Mouse (Mus musculus) myocyte (in vitro differentiated cells): ENCODE measurements around the gene Usp27x.

Experiments
- CEBPB ChIP-seq: IDR thresholded peaks from 2 replicates; pipeline ENCODE4 v1.6.1; 2011; ENCODE audit warnings: mild to moderate bottlenecking, moderate library complexity; ENCODE audit not compliant: poor library complexity, insufficient read depth, severe bottlenecking
- E2F4 ChIP-seq: IDR thresholded peaks from one replicate; pipeline ENCODE4 v1.6.1; 2011; ENCODE audit warnings: mild to moderate bottlenecking, control low read depth, moderate library complexity; ENCODE audit not compliant: insufficient read depth
- MAX ChIP-seq: IDR thresholded peaks from one replicate; pipeline ENCODE4 v1.6.1; 2011; ENCODE audit warnings: low read depth, mild to moderate bottlenecking, control low read depth
- MYOD1 ChIP-seq, 3 experiments: IDR thresholded peaks; one replicate each; pipeline ENCODE4 v1.6.1; 2011; ENCODE audit warnings: control low read depth in 2 of 3, low read depth in 2 of 3, mild to moderate bottlenecking in 2 of 3, moderate library complexity in 1 of 3; ENCODE audit not compliant: insufficient read length in 2 of 3, control insufficient read depth in 1 of 3
- MYOG ChIP-seq, 3 experiments: IDR thresholded peaks; one replicate each; pipeline ENCODE4 v1.6.1; 2011; ENCODE audit warnings: control low read depth in 2 of 3, low read depth in 2 of 3, mild to moderate bottlenecking in 2 of 3; ENCODE audit not compliant: insufficient read length in 2 of 3, control insufficient read depth in 1 of 3, insufficient read depth in 1 of 3
- POLR2A ChIP-seq: IDR thresholded peaks from one replicate; pipeline ENCODE4 v1.6.1; 2011; ENCODE audit warnings: low read depth, mild to moderate bottlenecking, control low read depth, moderate library complexity; ENCODE audit not compliant: insufficient read length
- POLR2AphosphoS2 ChIP-seq: IDR thresholded peaks from one replicate; pipeline ENCODE4 v1.6.1; 2011; ENCODE audit warnings: low read depth, control low read depth; ENCODE audit not compliant: insufficient read length
- REST ChIP-seq: IDR thresholded peaks from one replicate; pipeline ENCODE4 v1.6.1; 2011; ENCODE audit warnings: mild to moderate bottlenecking, control low read depth, moderate library complexity; ENCODE audit not compliant: insufficient read depth, insufficient read length
- SRF ChIP-seq: IDR thresholded peaks from one replicate; pipeline ENCODE4 v1.6.1; 2011; ENCODE audit warnings: low read depth; ENCODE audit not compliant: control insufficient read depth, insufficient read length
- TCF12 ChIP-seq: IDR thresholded peaks from one replicate; pipeline ENCODE4 v1.6.1; 2011; ENCODE audit warnings: mild to moderate bottlenecking, control low read depth; ENCODE audit not compliant: poor library complexity, insufficient read depth, severe bottlenecking
- USF1 ChIP-seq: IDR thresholded peaks from one replicate; pipeline ENCODE4 v1.6.1; 2011; ENCODE audit warnings: low read depth, mild to moderate bottlenecking, control low read depth, moderate library complexity

GRCm38 (mm10) chrX:7422166-7422565 is 46.5 kb upstream of the Usp27x start:
- TF ChIP-seq POLR2A (no peak), POLR2AphosphoS2 (no peak), USF1 (no peak), MYOD1 (IDR thresholded peaks at IDR 0.05; ENCODE audit: control insufficient read depth in 1 of 3, insufficient read length in 2 of 3, low read depth in 2 of 3) (no peak), MAX (no peak), CEBPB (no peak), REST (no peak), E2F4 (no peak), TCF12 (no peak), MYOG (IDR thresholded peaks at IDR 0.05; ENCODE audit: control insufficient read depth in 1 of 3, insufficient read depth in 1 of 3, insufficient read length in 2 of 3, low read depth in 2 of 3) (no peak), SRF (no peak)
